11 mouse cellular contexts compared by ENCODE assay signal in the genomic region with DNA sequence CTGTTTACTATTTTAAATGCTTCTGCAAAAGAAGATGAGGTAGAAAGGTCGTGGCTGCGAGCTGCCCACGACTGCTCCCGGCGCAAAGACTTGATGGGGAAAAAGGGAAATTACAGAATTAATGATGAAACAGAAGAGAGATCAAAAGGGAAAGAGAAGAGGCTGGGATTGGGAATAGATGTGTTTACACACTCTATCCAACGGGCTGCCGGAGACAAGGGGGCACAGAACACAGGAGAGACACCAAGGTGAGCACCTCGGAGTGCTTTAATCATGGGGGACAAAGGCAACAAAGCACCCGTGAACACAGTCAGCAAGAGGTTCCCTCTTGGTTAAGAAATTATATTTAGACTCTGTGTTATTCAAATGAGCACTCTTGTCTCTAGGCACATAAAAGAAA.
"Had no signal": no experiment of that assay in that cellular context is flagged by ENCODE, and none has a peak within 500 bp of the region (broad histone marks: within the 10 kb centered on the region; RNA-seq: fewer than 3 reads in every experiment).

No protein-coding gene starts in this region.

- H3K4me2 ChIP-seq: liver, embryonic 11.5 days; liver, embryonic 15.5 days; midbrain, embryonic 12.5 days; stomach, embryonic 15.5 days had no signal

- H3K9me3 ChIP-seq: limb, embryonic 10.5 days; liver, embryonic 15.5 days; midbrain, embryonic 12.5 days; stomach, embryonic 15.5 days had no signal

- H3K9ac ChIP-seq: liver, embryonic 15.5 days; midbrain, embryonic 12.5 days; stomach, embryonic 15.5 days had no signal

- DNase-seq: kidney, adult 18-20 months; kidney, postnatal 14 days; lung, adult 2 months; lung, postnatal 10 days; lung, postnatal 4 days; right cerebral cortex, postnatal 14 days had no signal

- H3K4me3 ChIP-seq: limb, embryonic 10.5 days; liver, embryonic 15.5 days; midbrain, embryonic 12.5 days; stomach, embryonic 15.5 days had no signal

- H3K27ac ChIP-seq: limb, embryonic 10.5 days; liver, embryonic 15.5 days; midbrain, embryonic 12.5 days; stomach, embryonic 15.5 days had no signal

- H3K27me3 ChIP-seq: stomach, embryonic 15.5 days had no signal

- H3K36me3 ChIP-seq: limb, embryonic 10.5 days; liver, embryonic 15.5 days; midbrain, embryonic 12.5 days; stomach, embryonic 15.5 days had no signal

- H3K4me1 ChIP-seq: liver, embryonic 15.5 days; midbrain, embryonic 12.5 days; stomach, embryonic 15.5 days had no signal
